Mouse (Mus musculus): ENCODE results near the gene Fam161a. TPM values are rescaled to one million over a fixed set of nuclear protein-coding genes. Genes with fewer than 3 reads are reported as not detected.

Fam161a gene
- polyA plus RNA-seq, 1 experiment from 2014 or later = 5.7 TPM

DNA sequence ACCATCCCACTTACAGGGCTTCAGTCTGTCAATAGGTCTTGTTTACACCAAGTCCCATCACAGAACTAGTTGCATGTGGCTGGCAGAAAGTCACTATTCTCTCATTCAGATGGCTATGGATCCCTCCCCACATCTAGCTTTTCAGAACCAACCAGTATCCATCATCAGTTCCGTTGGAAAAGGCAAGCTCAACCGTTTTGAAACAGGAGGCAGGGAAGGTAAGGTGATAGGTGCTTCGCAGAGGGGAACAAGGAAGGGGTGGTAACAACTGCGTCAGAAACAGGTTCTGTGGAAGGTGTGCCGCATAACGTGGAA, 208 bp upstream of the Fam161a start:
- no peak for ATAC-seq
- H3K27ac ChIP-seq (ENCODE audit: low read depth, low read length) = peak overlapping the region; percentile 97
- peaks cover 24% of the 10 kb centered on the region for H3K36me3 ChIP-seq (ENCODE audit: control insufficient read depth, insufficient read depth, low read length)
- no peaks in the 10 kb centered on the region for H3K9me3 ChIP-seq (ENCODE audit: control insufficient read depth, low read length)
- peak overlapping the region; percentile 64 for H3K9ac ChIP-seq (ENCODE audit: low read depth, low read length)
- WGBS = 2% methylated on average over 6 of the region's 6 CpGs
- peak overlapping the region; percentile 90 for H3K4me2 ChIP-seq (ENCODE audit: low read length)
- no peaks in the 10 kb centered on the region for H3K27me3 ChIP-seq (replicated peaks; ENCODE audit: control insufficient read depth, insufficient read depth, low read length)
- H3K4me1 ChIP-seq (ENCODE audit: control insufficient read depth, insufficient read depth, low read depth, low read length) = no peaks in the 10 kb centered on the region; the same call in 1 of the 2 replicates
- H3K4me3 ChIP-seq (ENCODE audit: low read length) = peak overlapping the region; percentile 64

- ATAC-seq = peak; percentile 95
- Histone ChIP-seq H3K36me3 (ENCODE audit: control insufficient read depth, insufficient read depth, low read length) (peaks cover 17% of the 10 kb centered on the region), H3K4me3 (ENCODE audit: low read length) (peak overlapping the region; percentile 64), H3K9me3 (ENCODE audit: control insufficient read depth, low read length) (no peaks in the 10 kb centered on the region), H3K4me1 (ENCODE audit: control insufficient read depth, insufficient read depth, low read depth, low read length) (no peaks in the 10 kb centered on the region; the same call in 1 of the 2 replicates), H3K27me3 (replicated peaks; ENCODE audit: control insufficient read depth, insufficient read depth, low read length) (no peaks in the 10 kb centered on the region), H3K27ac (ENCODE audit: low read depth, low read length) (peak overlapping the region; percentile 97), H3K4me2 (ENCODE audit: low read length) (peak overlapping the region; percentile 90), H3K9ac (ENCODE audit: low read depth, low read length) (peak overlapping the region; percentile 86)
- 0% methylated on average over 40 of the region's 40 CpGs for WGBS
Observed at GRCm38 (mm10) chr11:23008181-23008823, 971 bp downstream of the Fam161a start.

GRCm38 (mm10) chr11:23008824-23009200, 1.5 kb downstream of the Fam161a start:
- Histone ChIP-seq H3K27me3 (replicated peaks; ENCODE audit: control insufficient read depth, insufficient read depth, low read length) (no peaks in the 10 kb centered on the region), H3K9ac (ENCODE audit: low read depth, low read length) (no peak overlapping the region; the same call in 1 of the 2 replicates), H3K36me3 (ENCODE audit: control insufficient read depth, insufficient read depth, low read length) (peaks cover 12% of the 10 kb centered on the region), H3K4me1 (ENCODE audit: control insufficient read depth, insufficient read depth, low read depth, low read length) (no peaks in the 10 kb centered on the region; the same call in 1 of the 2 replicates), H3K9me3 (ENCODE audit: control insufficient read depth, low read length) (no peaks in the 10 kb centered on the region), H3K4me3 (ENCODE audit: low read length) (peak overlapping the region; percentile 64), H3K4me2 (ENCODE audit: low read length) (peak overlapping the region; percentile 90), H3K27ac (ENCODE audit: low read depth, low read length) (no peak overlapping the region)
- ATAC-seq = no peak
- 35% methylated on average over 4 of the region's 4 CpGs for WGBS

- H3K9me3 ChIP-seq (ENCODE audit: control insufficient read depth, low read length) = no peaks in the 10 kb centered on the region
- no peak overlapping the region for H3K27ac ChIP-seq (ENCODE audit: low read depth, low read length)
- H3K4me3 ChIP-seq (ENCODE audit: low read length) = no peak overlapping the region
- 93% methylated on average over 1 of the region's 1 CpGs for WGBS
- no peak overlapping the region for H3K9ac ChIP-seq (ENCODE audit: low read depth, low read length)
- H3K4me2 ChIP-seq (ENCODE audit: low read length) = no peak overlapping the region
- H3K27me3 ChIP-seq (replicated peaks; ENCODE audit: control insufficient read depth, insufficient read depth, low read length) = no peaks in the 10 kb centered on the region
- H3K4me1 ChIP-seq (ENCODE audit: control insufficient read depth, insufficient read depth, low read depth, low read length) = no peaks in the 10 kb centered on the region
- no peak for ATAC-seq
- H3K36me3 ChIP-seq (ENCODE audit: control insufficient read depth, insufficient read depth, low read length) = no peaks in the 10 kb centered on the region
Observed at GRCm38 (mm10) chr11:23013096-23013495, 5.8 kb downstream of the Fam161a start.

DNA sequence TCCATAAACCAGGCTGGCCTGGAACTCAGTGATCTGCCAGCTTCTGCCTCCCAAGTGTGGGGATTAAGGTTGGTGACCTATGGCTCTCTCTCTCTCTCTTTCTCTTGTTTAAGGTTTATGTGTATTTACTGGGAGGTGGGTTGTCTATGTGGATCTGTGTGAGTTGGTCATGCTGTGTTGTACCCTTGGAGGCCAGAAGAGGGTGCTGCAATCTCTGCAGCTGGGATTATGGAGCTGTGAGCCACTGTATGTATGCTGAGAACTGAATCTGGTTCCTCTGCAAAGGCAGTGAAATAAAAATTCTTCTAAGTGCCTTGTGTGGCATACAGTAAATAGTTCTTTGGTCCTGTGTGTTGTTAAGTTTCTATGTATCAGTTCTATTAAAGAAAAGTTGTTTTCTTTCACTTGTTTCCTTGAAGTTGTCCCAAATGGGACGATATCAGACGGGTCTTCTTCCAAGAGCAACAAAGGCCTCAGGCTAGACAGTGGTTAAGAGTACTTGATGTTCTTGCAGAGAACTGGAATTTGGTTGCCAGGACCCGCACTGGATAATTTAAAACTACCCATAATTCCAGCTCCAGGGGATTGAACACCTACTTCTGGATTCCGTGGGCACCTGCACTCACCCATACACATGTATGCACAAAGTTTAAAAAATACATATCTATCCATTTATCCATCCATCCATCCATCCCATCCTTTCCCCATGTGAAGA, 6.4 kb downstream of the Fam161a start:
- no peak overlapping the region for H3K4me3 ChIP-seq (ENCODE audit: low read length)
- H3K36me3 ChIP-seq (ENCODE audit: control insufficient read depth, insufficient read depth, low read length) = no peaks in the 10 kb centered on the region
- H3K4me2 ChIP-seq (ENCODE audit: low read length) = no peak overlapping the region
- H3K9me3 ChIP-seq (ENCODE audit: control insufficient read depth, low read length) = no peaks in the 10 kb centered on the region
- H3K4me1 ChIP-seq (ENCODE audit: control insufficient read depth, insufficient read depth, low read depth, low read length) = no peaks in the 10 kb centered on the region
- no peaks in the 10 kb centered on the region for H3K27me3 ChIP-seq (replicated peaks; ENCODE audit: control insufficient read depth, insufficient read depth, low read length)
- H3K27ac ChIP-seq (ENCODE audit: low read depth, low read length) = no peak overlapping the region
- 84% methylated on average over 4 of the region's 4 CpGs for WGBS
- no peak for ATAC-seq
- H3K9ac ChIP-seq (ENCODE audit: low read depth, low read length) = no peak overlapping the region

GRCm38 (mm10) chr11:23014996-23015395, 7.7 kb downstream of the Fam161a start:
- no peak for ATAC-seq
- 74% methylated on average over 6 of the region's 6 CpGs for WGBS

GRCm38 (mm10) chr11:23017943-23018342, 10.6 kb downstream of the Fam161a start:
- Histone ChIP-seq H3K4me3 (ENCODE audit: low read length) (no peak overlapping the region), H3K27ac (ENCODE audit: low read depth, low read length) (no peak overlapping the region), H3K27me3 (replicated peaks; ENCODE audit: control insufficient read depth, insufficient read depth, low read length) (no peaks in the 10 kb centered on the region), H3K4me2 (ENCODE audit: low read length) (no peak overlapping the region), H3K9ac (ENCODE audit: low read depth, low read length) (no peak overlapping the region), H3K9me3 (ENCODE audit: control insufficient read depth, low read length) (no peaks in the 10 kb centered on the region), H3K36me3 (ENCODE audit: control insufficient read depth, insufficient read depth, low read length) (no peaks in the 10 kb centered on the region), H3K4me1 (ENCODE audit: control insufficient read depth, insufficient read depth, low read depth, low read length) (no peaks in the 10 kb centered on the region)
- 98% methylated on average over 4 of the region's 4 CpGs for WGBS
- ATAC-seq = no peak

More at GRCm38 (mm10) chr11:23014996-23015395, 7.7 kb downstream of the Fam161a start:
- no peak overlapping the region for H3K27ac ChIP-seq (ENCODE audit: low read depth, low read length)
- no peaks in the 10 kb centered on the region for H3K9me3 ChIP-seq (ENCODE audit: control insufficient read depth, low read length)
- H3K4me1 ChIP-seq (ENCODE audit: control insufficient read depth, insufficient read depth, low read depth, low read length) = no peaks in the 10 kb centered on the region
- H3K4me3 ChIP-seq (ENCODE audit: low read length) = no peak overlapping the region
- no peaks in the 10 kb centered on the region for H3K36me3 ChIP-seq (ENCODE audit: control insufficient read depth, insufficient read depth, low read length)
- no peak overlapping the region for H3K9ac ChIP-seq (ENCODE audit: low read depth, low read length)
- H3K4me2 ChIP-seq (ENCODE audit: low read length) = no peak overlapping the region
- H3K27me3 ChIP-seq (replicated peaks; ENCODE audit: control insufficient read depth, insufficient read depth, low read length) = no peaks in the 10 kb centered on the region

- WGBS = 64% methylated on average over 24 of the region's 24 CpGs
- Histone ChIP-seq H3K9me3 (ENCODE audit: control insufficient read depth, low read length) (no peaks in the 10 kb centered on the region), H3K27ac (ENCODE audit: low read depth, low read length) (no peak overlapping the region), H3K36me3 (ENCODE audit: control insufficient read depth, insufficient read depth, low read length) (no peaks in the 10 kb centered on the region), H3K4me3 (ENCODE audit: low read length) (no peak overlapping the region), H3K9ac (ENCODE audit: low read depth, low read length) (no peak overlapping the region), H3K4me1 (ENCODE audit: control insufficient read depth, insufficient read depth, low read depth, low read length) (no peaks in the 10 kb centered on the region), H3K4me2 (ENCODE audit: low read length) (no peak overlapping the region), H3K27me3 (replicated peaks; ENCODE audit: control insufficient read depth, insufficient read depth, low read length) (no peaks in the 10 kb centered on the region)
- ATAC-seq = no peak
Observed at GRCm38 (mm10) chr11:23020116-23020770, 12.9 kb downstream of the Fam161a start.

DNA sequence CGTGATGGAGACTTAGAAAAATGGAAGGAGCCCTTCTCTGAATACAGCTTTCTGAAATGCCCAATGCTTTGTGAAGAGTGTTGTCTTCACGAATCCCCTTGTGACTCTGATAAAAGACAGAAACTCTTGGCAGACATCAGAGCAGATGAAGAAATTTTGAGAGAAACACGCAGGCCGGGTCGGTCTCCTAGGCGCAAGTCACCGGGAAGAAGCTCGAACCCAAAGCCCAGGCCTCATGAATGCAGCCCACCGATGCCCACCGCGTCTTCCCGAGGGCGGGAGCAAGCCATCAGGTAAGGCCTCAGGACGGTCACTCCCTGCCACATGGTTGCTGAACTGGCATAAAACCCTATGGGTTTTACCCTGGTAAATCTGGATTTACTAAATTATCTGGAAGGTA, 13.5 kb downstream of the Fam161a start:
- WGBS = 93% methylated on average over 14 of the region's 14 CpGs
- no peak for ATAC-seq
- Histone ChIP-seq H3K4me2 (ENCODE audit: low read length) (no peak overlapping the region), H3K27ac (ENCODE audit: low read depth, low read length) (no peak overlapping the region), H3K36me3 (ENCODE audit: control insufficient read depth, insufficient read depth, low read length) (no peaks in the 10 kb centered on the region), H3K4me1 (ENCODE audit: control insufficient read depth, insufficient read depth, low read depth, low read length) (no peaks in the 10 kb centered on the region), H3K9me3 (ENCODE audit: control insufficient read depth, low read length) (no peaks in the 10 kb centered on the region), H3K4me3 (ENCODE audit: low read length) (no peak overlapping the region), H3K27me3 (replicated peaks; ENCODE audit: control insufficient read depth, insufficient read depth, low read length) (no peaks in the 10 kb centered on the region), H3K9ac (ENCODE audit: low read depth, low read length) (no peak overlapping the region)
